Mouse (Mus musculus) heart, postnatal 4 days (tissue): ENCODE results near the gene Lyve1. TPM values are rescaled to one million over a fixed set of nuclear protein-coding genes. Genes with fewer than 3 reads are reported as not detected.

ENCODE experiments used
- DNase-seq: peaks from one replicate; pipeline ENCODE4 v3.0.0; 2021
- total RNA-seq, 2 experiments: library from RNA; stranded (reverse); gene quantifications; 2 replicates each; pipeline ENCODE4 v1.2.3; 2021

Lyve1 gene
- total RNA-seq, 2 experiments from 2014 or later = 9.0 to 10.2 TPM

DNA sequence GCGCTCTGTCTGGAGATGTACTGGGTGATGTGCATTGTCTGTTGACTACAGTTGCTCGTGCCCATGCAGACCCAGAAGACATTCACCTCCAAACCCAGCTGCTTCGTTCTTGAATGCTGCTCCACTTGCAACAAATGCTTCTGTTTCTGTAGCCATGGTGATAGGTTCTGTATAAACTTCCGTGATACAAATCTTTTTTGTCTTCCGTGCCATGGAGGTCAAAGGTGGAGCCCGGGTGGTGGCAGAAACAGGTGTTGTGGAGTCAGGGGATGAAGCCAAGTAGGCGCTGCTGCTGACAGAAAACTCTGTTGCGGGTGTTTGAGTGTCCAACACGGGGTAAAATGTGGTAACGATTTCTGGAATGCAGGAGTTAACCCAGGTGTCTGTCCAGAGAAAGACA lies 9.4 kb downstream of the Lyve1 start:
- DNase-seq = no peak

DNA sequence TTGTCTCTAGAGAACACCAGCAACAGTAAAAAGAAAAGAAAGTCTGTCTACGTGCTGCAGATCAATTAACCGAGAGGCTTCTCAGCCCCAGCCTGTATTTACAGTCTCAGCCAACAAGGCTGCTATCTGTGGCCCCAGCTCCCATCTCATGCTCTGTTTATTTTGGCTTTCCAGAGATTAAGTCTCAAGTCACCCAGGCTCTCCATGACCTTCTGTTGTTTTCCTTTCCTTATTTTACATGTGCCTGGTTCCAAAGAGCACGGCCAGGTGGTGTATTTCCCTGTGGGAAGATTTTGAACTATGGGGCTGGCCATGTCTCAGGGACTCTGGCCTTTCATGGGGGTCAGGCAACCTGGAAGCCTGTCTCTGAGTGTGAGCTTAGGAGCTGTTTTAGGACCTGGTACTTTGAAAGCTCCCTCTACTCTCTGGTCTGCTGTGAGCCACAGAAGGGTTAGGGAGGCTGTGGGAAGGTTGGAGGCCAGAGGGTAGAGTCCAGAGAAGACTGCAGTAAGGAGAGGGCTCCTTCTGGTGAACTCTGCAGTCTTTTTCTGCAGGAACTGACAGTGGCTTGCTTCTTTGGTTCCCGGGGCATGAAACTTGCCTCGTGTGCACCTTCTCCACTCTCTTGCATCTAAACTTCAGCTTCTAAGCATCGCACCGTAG lies 11.4 kb downstream of the Lyve1 start:
- no peak for DNase-seq

DNA sequence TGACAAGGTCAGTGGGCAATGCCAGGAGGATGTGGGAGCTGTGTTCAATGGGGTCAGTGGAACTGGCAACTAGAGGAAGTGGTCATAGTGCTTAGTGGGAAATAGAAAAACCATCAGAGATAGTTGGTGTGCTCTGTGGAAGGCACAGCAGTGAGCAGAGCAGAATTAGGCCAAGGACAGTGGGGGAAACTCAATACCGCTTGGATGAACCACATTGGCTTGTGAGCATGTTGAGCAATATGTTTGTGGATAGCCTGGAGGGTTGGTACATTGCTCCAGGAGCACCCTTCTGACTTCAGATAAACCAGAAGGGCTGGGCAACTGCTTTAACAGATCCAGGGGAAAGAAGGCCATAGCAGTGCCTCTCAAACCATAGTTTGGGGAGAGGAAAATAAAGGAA lies 14.7 kb downstream of the Lyve1 start:
- no peak for DNase-seq

DNA sequence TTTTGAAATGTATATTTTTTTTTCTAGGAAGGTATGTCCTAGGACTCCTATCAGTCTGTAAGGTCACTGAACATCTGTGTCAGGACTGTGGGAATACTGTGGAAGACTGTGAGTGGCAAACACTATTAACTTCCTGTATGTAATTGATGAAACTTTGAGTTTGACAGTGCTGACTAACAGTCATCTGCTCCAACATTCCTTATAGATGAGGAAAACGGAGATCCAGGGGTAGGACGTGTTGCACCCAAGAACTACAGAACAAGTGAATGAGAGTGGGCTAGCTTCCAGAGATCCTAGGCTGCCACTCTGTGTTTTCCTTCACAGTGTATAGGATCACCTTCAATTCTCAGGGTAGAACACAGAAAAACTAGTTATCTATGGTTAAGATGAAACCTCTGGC lies 15.7 kb downstream of the Lyve1 start:
- no peak for DNase-seq

DNA sequence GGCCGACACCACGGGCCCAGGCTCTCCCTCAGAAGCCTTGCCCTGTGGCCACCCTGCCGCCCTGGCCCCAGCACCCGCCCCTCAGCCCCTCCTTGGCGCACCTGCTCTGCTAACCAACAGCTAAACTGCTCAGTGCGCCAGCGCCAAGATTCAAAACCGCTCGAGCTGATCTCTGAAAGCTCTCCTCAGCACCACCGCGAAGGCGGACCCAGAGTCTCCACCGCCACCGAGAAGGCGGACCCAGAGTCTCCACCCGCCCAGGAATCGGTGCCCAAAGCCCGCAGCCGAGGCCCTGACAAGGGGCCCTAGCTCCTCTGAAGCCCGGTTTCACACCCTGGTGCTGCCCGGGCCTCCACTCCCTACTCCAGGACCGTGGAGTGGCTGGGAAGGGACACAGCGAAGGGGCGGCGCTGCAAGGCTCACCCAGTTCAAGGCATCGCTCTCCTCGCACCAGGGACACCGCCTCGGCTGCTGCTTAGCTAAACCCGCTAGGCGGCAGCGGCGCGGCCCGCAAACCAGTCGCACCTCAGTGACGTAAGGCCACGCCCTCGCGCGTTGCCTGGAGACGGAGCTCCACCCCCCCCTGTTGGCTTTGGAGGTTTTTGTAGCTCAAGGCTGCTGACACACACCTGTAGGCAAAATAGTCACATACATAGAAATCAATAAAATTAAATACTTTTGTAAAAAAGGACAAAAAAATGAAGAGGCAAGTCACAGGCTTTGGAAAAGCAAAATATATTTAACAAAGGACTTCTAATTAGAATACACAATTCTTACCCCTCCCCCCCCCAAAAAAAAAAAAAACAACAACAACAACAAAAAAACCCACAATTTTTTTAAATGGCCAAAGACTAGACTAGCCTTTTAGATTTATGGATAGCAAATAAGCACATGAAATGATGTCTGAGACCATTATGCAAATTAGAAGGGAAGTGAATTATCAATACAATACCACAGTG lies 18.8 kb downstream of the Lyve1 start, which contains the start of gene Rnf141:
TSS of gene Rnf141 (minus strand) at position 542 of the 959 bp plus-strand sequence.
- DNase-seq = peak; percentile 94

DNA sequence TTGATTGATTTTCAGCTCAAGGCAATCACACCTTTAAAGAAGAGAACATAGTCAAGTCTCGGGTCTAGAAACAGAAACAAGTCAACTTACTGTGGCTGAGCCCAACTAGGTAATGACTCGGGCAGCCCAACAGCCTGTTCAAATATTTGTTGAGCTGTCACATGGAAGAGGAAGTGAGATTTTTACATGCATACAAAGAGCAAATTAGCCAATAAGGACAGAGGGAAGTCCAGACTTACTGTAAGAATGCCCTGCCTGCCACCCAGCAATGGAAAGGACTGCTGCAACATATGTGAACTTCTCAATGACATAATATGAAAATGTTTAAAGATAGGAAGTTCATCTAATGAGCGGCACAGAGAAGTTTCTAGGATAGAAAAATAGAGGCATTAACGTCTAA lies 22.7 kb downstream of the Lyve1 start:
- no peak for DNase-seq

DNA sequence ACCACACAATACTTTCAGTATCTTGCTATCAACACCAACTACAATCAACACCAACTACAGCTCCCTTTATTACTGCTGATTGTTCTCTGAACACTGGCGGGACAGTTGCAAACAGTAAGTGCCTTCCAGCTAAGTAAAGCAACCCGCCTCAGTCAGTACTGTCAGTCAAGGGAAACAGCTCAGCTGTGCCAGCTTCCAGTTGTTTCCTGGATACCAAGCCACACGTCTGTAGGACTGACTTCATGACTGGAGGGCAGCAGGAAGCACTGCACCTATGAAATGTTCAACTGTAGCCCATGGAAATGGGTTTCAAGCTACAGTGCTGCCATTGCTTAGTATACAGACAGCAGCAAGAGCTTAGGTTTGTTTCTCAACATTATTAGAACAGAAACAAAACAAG lies 28.5 kb downstream of the Lyve1 start:
- no peak for DNase-seq

DNA sequence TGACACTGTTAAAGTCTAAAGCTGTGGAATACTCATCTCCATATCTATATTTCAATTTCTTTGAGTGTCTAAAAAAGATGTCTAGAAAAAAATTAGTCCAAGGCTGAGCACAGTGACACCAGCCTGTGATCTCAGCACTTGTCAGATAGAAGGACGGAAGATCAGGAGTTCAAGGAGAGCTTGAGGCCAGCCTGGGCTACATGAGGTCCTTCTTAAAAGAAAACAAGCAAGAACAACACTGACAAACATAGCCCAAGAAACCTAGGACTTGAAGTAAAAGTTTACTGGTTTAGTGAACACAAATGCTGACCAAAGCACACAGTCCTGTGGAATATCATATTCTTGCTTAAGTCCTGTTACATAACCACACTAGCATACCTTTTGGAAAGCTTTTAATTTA lies 29.0 kb downstream of the Lyve1 start:
- DNase-seq = no peak

DNA sequence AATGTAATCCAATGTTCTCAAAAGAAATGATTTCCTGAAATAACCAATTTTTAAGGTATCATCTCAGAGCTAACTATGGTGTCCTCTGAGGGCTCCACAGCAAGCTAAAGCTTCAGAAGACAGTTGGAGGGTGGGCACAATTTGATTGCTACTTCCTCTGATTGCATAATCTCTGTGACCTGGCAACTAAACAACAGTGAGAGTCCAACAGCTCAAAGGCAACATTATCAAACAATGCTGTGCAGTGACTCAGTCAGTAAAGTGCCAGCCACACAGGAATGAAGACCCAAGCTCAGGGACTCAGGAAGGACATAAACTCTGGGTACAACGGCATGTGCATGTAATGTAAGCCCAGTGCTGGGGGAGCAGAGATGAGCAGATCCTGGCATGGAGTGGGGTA lies 30.0 kb downstream of the Lyve1 start:
- DNase-seq = no peak

DNA sequence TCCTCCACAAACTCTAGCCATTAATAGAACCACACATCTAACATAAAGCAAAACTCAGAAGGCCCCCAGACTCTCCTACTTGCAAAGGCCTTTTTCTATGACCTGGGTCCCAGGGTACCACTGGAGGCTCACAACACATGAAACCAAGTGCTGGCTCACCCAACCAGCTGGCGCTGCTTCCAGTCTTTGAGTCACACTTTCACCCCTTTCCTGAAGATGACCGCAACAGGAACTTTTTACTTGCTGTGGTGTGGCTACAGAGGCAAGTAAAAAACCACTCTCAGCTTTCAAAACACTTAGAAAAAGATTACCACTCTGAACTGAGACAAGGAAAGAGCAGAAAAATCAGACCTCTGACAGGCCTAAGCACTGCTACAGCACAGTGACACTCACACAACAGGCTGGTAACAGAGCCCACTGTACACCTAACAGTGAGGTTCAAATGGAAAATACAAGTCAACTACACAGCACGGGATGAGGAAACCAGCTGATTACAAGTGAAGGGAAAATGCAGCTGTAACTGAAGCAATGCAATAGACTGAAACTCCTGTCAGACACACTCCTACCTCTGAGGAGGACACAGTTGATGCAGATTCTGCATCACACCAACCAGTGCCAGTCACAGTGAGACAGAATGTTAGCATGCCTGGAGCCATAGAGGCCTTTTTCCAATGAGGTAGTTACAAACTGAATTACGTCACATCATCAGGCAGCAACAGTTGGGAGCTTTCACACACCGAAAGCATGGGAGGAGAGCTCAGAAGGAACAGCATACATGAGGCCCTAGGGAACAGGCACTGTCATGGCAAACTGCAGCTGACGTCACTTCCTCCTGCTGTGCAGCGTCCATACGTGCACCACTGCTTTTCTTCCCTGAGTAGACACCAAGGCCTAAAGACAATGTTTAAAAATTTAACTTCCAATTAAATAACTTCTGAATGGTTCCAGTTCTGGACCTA lies 38.8 kb downstream of the Lyve1 start:
- DNase-seq = no peak

DNA sequence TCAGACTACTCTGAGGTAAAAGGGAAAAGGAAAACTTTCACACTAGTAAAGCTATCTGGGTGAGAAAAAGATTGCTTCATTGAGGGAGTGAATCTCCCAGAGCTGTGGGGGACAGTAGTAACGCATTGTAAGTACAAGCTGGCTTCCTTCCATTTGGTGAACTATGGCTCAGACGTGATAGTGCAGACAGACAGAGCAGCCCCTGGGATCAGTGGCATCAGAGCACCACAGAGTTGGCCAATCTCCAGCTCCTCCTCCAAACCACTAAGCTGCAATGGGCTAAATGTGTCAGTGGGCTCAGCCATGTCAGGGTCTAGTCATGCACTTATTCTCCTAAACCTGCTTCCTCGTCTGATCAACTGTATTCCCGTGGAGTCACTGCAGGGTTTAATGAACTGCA lies 39.4 kb downstream of the Lyve1 start:
- no peak for DNase-seq

DNA sequence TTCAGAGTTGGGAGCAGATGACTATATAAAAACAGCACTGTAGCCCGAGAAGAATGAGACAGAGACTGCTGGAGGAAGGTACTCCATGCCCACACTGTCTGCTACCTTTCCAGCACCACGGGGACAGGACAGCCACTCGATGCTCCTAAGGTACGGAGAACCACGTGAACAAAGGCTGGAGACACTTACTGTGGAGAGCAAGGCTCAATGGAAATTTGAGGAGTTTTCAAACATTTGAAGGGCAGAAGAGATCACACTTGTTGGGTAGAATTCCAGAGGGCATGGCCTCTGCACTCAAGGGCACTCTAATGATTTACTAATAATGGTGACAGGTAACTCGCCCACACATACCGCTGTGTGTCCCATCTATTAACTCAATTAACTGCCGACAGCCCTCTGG lies 40.0 kb downstream of the Lyve1 start:
- no peak for DNase-seq

DNA sequence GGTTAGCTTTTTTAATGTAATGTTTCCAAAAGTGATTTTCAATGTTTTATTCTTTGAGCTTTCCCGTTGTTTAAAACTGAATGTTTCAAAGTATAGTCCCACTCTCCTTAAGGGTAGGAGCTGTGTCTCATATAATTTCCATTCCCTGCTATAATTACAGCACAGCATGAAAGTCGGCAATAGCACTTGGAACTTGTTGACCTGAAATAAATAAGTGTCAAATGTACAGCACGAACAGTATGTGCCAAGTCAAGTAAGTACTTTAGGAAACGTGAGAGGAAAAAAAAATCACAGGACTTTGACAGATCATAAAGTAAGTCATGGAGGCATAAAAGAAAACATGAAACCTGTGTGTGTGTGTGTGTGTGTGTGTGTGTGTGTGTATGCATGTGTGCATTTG lies 41.0 kb downstream of the Lyve1 start:
- no peak for DNase-seq

DNA sequence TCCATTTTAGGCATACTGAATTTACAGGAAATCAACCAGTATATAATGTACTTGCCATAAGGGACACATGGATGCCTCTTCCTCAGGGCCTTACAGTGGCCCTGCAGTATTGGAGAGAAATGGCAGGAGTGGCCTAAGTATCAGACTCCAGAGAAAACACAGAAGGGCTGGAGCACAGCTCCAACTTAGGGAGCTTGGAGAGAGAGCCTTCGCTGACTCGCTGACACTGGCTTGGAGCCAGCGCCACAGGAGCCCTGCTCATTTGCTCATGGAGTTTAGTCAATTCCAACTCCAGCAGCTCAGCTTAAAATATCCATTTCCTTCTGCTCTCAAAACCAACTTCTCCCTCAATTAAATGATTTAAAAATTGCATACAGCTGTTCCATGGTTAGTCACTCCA lies 41.4 kb downstream of the Lyve1 start:
- peak; percentile 75 for DNase-seq

DNA sequence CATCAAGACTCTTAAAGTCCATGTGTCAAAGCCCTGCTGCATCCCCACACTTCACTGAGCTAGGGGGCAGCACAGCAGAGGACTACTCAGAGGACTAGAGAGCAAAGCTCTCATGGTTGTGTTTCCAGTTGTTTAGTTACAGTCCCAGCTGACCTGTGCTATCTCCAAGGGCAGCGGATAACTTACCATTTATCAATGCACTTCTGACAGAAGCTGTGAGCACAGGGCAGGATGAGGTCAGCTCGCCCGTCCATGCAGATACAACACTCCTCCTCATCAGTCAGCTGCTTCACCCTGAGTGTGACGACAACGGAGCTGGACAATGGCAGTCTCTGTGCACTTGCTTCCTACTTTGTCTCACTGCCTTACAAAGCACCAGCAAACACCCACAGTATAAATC lies 42.0 kb downstream of the Lyve1 start:
- peak; percentile 56 for DNase-seq

DNA sequence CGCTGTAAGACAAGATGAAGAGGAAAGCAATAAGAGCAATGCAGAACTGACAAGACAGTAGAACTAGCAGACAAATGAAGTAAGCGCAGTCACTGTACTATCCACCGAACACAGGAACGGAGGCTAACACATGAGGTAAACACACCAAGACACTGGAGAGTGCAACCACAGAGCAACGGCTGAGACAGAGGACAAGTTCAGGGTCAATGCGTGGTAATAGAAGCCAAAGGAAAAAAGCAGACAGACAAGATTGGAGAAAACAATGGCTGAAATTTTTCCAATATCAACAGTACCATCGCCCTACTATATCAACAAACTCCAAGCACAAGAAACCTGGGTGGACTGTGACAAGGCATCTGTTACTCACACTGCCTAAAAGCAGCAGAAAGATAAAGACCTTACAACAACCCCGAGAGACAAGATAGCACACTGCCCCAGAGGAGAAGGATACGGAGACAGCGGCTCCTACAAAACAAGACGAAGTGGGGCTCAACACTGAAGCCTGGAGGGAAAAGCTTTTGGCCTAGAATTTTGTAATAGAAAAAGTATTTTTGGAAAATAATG lies 44.2 kb downstream of the Lyve1 start:
- DNase-seq = no peak

DNA sequence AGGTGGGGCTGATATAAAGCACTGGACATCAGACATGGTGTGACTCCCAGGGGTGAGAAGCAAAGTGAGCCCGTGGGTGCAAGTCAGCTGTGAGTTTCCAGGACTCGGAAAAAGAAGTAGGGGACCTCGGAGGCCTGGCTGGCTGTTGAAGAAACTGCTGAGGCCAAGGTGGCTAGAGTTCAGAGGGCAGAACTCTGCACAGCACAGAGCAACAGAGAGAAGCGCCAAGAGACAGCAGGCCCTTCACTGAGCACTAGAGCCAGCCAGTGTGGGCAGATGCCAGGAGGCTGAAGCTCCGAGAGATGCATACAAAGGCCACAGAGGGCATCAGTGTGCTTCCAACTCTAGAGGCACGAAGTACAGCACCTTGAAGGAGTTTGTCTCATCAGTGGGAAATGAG lies 44.8 kb downstream of the Lyve1 start:
- no peak for DNase-seq

DNA sequence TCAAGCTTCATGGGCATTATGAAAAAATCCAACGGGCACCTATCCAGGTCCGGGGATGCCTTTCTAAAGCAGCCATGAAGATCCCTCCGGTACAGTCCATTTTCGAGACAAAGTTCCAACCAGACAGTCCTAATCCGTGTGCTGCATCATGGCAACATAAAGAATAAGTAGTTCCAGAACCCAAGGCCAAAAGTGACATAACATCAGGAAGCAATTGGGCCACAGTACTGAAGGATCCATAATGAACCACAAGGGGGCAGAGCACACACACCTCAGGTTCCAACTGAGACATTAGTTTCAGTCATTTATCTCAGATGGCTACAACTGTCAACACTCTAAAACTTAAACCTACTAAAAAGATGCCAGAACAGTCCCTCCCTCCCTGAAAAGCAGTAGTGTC lies 47.0 kb downstream of the Lyve1 start:
- DNase-seq = peak; percentile 63

DNA sequence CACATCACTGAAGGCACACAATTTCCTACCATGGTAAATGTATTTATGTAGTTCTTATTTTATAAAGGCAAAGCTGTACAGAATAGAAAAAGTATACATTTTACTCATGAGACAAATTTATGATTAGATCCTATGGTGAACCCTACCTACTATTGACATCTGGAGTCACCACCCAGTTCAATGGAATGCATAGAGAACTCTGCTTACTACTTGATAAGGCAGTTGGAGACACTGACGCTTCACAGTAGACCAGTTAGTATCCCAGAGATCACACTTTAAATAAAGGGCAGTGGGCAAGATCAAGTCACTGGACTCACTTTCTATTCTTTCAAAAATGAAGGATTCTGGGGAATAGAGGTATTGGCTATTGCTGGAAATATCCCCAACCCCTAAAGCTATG lies 49.1 kb downstream of the Lyve1 start:
- DNase-seq = no peak

DNA sequence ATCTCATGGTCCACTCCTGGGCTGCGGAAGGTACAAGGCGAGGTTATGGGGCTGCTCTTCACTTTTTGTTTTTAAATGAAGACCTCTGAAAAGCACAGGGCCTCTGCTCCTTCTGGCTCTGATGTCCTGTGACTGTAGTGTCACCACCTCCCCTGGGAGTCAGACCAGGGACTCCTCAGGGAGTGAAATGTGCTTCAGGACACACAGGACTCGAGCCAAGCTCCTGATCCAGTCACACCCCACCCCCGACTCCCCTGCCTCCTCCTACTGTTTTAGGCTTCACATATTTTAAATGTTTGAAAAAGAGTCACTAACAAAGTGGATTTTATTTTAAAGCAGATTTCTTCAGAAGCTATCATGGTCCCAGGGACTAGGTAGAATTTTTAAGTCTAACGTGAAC lies 51.5 kb downstream of the Lyve1 start:
- no peak for DNase-seq

DNA sequence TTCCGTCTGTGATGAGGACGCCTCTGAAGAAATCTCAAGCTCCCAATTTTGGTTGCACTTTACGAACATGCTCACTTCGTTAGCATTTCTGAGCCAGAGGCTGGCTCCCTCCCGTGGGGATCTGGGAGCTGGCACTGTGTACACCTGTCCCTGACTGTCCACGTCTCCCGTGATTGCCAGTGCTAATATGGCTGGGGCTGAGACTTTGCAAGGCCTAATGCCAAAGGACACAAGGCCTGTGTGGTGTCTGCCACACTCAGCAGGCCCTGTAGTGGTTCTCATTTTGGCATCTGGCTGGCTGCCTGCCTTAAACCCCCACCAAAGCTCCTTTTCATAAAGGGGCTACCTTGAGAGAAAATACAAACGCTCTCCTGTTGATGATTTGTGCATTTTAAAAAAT lies 52.0 kb downstream of the Lyve1 start:
- no peak for DNase-seq
